Mouse (Mus musculus): Measurements from ENCODE around the gene Phlda1.
A peak's percentile ranks its signal among the peaks of the same experiment; 100 is the strongest.

Phlda1 gene

DNA sequence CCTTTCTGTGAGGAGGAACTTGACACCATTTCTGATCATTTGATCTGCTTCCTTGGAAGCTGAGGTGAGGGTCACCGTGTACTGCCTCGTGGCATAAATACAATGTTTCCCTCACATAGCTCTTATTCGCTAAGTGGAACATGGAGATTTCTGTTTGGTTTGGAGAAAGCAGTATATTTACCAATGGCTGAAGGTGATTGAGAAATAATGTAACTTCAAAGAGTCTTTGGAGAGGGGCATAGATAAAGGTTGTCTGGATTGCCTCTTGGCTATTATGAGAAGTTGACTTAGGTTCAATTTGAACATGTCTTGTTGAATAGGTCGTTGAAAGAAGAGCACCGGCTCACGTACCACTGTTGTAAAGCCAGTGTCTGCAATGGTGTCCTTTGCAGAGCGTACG is 28.6 kb downstream of the Phlda1 start:
- no peak for DNase-seq

DNA sequence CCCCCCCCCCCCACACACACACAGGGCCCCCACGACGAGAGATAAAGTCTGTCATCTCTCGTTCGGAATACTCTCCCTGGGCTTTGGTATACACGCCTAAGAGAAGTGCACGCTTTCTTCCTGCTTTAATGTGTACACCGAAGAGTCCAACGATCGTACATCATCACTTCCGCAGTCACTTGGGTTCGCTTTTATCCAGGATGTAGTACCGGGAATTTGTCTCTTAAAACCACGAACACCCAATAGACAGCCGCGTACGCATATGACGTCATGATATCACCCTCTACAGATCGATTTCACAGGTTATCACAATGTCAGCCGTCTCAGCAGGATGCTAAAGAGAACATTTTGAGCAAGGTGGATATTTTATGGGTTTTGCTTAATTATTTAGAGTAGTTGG is 31.3 kb downstream of the Phlda1 start:
- no peak for DNase-seq

DNA sequence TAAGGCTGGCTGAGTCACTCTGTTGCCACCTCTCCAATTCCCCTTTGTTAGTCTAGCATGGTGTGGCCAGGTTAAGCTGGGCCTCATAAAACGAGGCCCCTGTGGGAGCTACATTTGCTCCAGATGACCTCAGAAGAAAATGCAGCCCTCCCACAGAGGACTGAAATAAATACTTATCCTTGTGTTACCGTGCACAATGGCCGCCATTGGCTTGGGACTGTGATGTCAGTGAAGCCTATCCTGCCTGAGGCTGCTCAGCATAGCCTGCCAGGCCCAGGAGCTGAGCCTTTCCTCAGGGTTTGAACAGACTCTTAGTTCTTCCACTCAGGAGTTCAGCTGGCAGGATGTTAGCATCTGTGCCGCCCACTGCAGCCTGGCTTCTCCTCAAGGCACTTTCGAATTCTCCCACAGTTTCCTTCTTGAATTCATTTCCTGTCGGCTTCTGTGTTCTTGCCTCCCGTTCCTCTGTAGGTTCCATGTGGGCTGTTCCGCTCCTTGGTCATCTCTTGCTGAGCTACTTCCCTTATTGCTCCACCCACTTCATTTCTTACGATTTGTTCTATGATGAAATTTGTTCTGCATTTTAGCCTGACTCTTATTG is 33.7 kb downstream of the Phlda1 start:
- DNase-seq = peak; percentile 82

DNA sequence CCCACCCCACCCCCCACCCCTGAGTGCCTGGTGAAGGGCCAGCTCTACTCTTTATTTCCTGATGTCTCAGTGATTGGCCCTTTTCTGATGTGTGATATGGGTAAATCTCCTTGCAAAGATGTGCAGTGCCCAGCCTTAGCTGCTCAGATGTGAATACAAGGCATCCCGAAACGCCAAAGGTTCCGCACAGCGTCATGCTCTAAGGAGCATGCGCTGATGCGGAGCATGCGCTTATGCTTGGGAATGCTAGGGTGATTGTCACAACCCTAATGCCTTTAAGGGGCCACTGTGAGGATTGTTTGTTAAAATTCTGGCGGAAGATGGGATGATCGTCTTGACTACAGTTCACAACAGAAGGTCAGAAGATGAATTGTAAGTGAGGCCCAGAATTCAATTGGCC is 34.6 kb downstream of the Phlda1 start:
- DNase-seq = no peak

DNA sequence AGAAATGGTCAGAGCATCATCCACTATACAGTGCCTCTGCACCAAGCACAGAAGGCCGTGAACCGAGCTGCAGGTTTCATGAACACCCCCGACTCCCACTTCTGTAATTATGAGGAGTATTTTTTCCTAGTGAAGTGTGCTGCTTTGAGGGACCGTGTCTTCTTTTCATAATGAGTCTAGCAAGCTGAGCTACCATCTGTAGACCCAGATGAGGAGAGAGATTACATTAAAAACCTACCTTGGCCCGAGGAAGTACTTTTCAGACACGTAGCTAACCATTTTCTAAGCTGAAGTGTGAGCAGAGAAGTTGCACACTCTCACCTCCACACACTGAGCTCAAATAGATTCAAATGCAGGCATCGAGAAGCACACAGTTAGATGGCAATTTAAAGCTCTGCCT is 37.0 kb downstream of the Phlda1 start:
- DNase-seq = no peak

DNA sequence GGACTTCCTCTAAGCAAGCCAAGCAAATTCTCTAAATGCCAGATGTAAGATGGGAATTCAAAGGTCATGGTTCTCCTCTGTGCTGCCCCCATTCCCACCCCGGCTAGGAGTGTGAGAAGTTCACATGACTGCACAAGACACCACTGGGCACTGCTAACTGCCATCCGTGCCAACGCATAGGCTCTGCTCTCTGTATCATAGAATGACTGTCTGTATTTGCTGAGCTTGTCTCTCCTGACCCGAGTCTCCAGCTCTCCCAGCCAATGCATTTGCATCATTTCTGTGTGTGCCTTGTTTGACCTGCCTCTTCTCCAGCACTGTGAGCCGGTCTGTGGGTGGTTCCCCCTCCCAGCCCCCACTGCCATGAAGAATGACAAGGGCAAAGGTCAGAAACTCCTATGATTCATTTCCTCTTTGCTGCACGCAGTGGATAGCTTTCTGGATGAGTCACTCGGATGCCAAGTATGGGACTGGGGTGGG is 37.7 kb downstream of the Phlda1 start:
- DNase-seq = peak; percentile 68

DNA sequence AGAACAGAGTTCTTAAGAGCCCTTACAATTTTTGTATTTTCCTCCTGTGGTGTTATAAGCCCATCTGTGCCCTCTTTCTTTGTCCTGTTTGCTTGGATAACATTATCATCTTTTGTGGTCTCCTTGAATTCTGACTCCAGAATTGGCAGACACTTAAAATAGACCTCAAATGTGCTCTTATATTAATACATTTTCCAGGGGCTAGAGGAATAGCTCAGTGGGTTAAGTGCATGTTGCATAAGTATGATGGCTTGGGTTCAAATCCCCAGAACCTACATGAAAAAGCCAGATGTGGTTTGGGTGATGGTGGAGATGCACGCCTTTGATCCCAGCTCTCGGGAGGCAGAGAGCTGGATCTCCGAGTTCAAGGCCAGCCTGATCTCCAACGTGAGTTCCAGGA is 38.2 kb downstream of the Phlda1 start:
- DNase-seq = no peak

DNA sequence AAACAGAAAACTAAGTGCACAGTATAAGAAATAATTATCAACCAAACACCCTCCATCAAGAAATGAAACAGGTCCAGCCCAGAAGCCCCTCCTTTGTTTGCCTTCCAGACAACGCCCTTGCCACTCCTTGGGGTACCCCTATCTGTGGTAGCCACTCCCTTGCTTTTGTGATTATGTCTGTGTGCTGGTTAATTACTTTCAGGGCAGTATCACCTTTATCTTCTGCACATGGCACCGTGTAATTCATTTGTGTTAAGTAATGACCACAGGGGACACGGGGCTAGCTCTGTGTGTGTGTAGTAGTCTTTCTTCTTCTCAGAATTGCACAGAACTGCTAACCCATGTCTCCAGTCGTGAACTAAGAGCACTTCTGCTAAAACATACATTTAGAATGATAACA is 39.6 kb downstream of the Phlda1 start:
- no peak for DNase-seq

DNA sequence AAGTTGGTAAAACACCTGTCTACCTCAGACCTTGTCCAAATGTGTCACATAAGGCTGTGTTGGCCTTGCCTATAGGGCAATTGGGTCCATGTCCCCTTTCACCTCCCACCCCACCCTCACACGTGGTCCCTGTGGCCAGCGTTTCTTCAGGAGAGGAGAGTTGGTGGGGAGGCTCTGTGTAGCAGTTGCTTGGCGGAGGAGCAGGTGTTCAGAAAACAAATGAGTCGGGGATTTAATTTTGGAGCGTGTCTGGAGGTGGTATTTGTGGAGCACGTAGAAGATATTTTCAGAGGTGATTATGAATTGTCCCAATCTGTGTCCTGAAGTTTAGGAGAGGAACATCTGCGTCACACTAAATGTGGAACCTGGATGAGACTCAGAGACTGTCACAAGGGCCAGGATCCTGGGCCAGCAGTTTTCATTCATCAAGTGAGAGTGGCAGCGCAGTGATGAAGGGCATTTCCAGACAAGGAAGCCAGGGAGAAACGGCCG is 41.8 kb downstream of the Phlda1 start:
- DNase-seq = no peak

DNA sequence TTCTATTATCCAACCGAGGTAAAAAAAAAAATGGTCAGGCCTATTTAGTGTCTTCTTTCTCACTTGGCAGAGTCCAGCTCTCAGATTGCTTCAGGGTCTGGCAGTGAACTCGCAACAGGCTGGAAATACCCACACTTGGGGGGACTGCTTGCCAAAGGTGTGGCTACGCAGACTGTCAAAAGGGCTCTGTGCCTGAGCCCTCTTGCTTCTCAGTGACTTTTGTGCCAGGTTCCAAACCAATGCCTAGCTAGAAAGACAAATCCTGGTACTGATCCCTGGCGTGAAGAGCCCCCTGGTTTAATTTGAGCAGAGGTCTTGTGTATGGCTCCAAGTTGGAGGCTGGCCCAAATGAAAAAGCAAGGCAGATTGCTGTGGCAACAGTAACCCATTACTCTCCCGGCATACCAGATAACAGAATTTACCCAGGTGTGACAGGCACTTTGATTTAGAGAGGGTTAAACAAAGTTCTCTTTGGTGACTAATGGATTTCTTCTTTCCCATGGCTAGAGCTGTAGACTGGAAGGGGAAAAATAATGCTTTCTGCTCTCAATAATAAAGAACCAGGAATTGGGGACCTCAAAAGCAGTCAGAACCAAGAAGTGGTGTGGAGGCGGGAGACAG is 44.1 kb downstream of the Phlda1 start:
- DNase-seq = peak; percentile 40

DNA sequence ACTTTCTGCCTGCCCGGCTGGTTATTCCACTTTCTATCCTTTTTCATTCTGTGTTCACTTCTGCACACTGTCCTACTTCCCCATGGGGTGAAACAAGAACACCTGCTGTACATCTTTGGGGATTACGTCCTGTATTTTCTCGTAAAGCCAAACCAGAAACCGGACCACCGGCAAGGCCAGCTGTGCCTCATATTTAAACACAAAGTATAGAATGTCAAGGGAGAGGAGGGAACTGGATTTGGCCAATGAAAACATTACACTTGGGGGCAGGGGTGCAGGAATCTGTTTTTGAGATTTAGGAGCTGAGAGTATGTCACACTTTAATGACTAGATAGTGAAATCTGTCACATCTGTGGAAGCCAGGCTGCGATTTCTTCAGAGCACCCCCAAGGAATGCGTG is 47.6 kb downstream of the Phlda1 start:
- DNase-seq = no peak

DNA sequence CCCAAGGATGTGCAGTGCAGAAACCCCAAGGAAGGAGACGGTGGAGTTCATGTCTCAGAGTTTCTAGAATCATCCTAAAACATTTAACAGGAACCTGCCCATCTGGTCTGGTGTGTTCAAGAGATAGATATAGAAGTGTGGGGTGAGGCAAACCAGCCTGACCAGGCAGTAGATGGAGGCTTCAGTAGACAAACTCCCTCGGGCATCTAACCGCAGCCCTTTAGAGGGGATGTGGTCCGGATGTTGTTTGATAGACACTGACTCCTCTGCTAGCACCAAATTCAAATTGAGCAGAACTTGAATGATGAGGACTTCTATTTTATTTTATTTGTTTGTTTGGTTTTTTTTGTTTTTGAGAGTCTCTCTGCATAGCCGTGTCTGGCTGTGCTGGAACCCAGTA is 48.6 kb downstream of the Phlda1 start:
- DNase-seq = no peak

DNA sequence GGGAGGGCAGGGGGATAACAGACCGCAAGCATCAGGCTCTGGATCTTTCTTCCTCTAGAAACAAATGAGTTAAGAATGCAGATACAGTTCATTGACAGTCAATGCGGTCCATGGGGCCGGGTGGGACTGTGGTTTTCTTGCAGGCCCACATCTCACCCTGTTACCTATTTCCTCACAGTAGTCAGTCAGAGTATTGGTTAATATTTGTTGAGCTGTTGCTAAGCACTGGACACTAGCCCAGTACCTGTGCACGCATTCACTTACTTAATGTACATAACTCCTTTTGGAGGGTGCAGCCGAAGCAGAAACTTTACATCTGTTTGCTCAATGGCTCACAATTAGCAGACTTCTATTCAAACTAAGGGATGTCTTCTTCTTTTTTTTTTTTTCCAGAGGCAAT is 52.1 kb downstream of the Phlda1 start:
- DNase-seq = peak; percentile 71

All from lung, postnatal 36 days (tissue).